Mouse (Mus musculus) thymus, postnatal 36 days (tissue): Measurements from ENCODE around the gene Gm10198.
A peak's percentile ranks its signal among the peaks of the same experiment; 100 is the strongest.

Experiments used
- DNase-seq, 2 experiments: peaks; one replicate each; pipeline ENCODE4 v3.0.0; 2022; ENCODE audit warnings: mixed read lengths in 2 of 2

Gene Gm10198

GRCm38 (mm10) chr13:111592485-111592884 is at the start of gene Gm10198:
TSS of gene Gm10198 (plus strand) at chr13:111592785.
- no peak for DNase-seq

DNA sequence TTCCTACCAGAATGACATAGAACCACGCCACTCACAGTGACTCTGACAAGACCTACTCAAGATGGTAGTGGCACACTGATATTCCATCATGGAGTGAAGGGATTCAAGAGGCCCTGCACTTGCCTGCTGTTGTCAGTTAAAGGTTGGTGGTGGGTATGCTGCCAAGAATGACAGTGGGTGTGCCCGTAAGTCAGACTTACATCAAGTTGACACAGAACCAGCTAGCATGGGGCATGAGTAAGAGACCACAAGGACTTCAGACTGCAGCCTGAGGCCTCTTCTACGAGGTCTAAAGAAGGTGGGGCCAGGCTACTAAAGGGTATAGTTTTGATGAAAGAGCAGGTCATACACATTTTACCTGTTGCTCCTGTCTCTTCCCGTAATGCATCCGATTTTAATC is 47.3 kb upstream of the Gm10198 start:
- no peak for DNase-seq

- DNase-seq = no peak
These were observed 39.8 kb upstream of the Gm10198 start for GRCm38 (mm10) chr13:111552769-111553168.

DNA sequence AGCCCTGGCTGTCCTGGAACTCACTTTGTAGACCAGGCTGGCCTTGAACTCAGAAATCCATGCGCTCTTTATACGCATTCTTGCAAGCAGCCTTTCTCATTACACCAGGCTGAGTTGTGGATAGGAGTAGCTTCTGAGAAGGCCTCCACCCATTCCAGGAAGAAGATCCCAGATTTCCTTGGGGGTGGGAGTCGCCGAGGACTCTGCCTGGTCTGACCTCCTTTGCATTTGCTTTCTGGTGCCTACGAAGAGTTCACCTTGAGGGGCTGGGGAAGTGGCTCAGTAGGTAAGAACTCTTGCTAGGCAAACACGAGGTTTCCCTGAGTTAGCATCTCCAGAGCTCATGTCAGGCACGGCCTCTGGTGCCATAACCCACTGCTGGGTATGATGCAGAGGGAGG is 39.4 kb upstream of the Gm10198 start:
- no peak for DNase-seq

DNA sequence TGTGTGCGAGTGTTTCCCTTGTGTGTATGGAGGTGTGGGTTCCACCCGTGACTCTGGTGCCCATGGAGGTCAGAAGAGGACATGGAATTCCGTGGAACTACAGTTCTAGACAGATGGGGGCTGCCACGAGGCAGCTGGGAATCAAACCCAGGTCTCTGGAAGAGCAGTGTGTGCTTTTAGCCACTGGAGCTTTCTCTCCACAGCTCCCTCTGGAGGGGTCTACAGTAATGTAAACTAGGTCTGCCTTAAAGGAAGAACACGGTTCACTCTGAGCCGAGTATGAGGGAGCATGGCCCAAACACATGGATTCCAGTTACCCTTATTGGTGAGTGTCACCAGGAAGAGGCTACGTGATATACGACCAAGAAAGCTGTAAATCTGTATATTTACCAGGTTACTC is 38.6 kb upstream of the Gm10198 start:
- no peak for DNase-seq

- no peak for DNase-seq
These were observed 37.3 kb upstream of the Gm10198 start for GRCm38 (mm10) chr13:111555333-111555732.

- DNase-seq = no peak
These were observed 36.2 kb upstream of the Gm10198 start for GRCm38 (mm10) chr13:111556375-111556774.

GRCm38 (mm10) chr13:111560152-111560551 is 32.4 kb upstream of the Gm10198 start:
- no peak for DNase-seq

DNA sequence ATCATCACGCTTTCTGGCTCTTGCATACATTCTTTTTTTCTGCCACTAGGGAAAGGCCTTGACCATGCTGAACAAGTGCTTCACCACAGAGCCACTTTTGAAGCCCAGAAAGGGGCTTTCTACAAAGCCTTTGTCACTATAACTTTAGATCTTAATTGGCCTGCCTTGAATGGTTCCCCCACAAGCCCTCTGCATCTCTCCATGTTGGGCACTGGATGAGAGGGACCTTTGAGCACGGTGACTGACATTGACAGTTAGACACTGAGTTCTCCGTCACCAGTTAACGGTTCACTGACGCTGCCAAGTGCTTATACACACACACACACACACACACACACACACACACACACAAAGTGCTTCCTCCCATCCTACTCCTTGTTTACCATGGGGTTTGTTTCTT is 30.0 kb upstream of the Gm10198 start:
- DNase-seq = no peak

GRCm38 (mm10) chr13:111574196-111574595 is 18.4 kb upstream of the Gm10198 start:
- no peak for DNase-seq

- DNase-seq = no peak
These were observed 15.4 kb upstream of the Gm10198 start for GRCm38 (mm10) chr13:111577177-111577576.

GRCm38 (mm10) chr13:111580054-111580453 is 12.5 kb upstream of the Gm10198 start:
- DNase-seq = no peak

DNA sequence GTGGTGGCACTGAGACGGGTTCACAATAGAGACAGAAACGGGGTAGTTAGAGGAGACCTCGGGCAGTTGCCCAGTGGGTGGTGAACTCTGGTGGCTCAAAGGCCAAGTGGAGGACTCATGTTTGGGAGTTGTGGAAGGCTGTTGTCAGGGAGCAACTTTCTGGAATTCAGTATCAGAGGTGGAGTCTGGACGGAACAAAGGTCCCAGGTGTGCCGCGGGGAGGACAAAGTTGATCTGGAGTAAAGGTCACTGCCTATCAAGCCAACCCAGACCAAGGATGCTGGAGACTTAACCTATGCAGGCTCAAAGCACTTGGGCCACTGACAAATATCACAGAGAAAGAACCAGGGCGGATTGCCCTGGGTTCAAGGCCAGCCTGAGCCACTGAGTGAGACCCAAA is 5.5 kb downstream of the Gm10198 start:
- no peak for DNase-seq

- no peak for DNase-seq
These were observed 8.8 kb downstream of the Gm10198 start for GRCm38 (mm10) chr13:111601383-111601782.

GRCm38 (mm10) chr13:111604826-111605225 is 12.2 kb downstream of the Gm10198 start:
- no peak for DNase-seq

GRCm38 (mm10) chr13:111616168-111617125 is 23.9 kb downstream of the Gm10198 start:
- DNase-seq = no peak

GRCm38 (mm10) chr13:111620433-111620832 is 27.8 kb downstream of the Gm10198 start:
- DNase-seq = no peak

DNA sequence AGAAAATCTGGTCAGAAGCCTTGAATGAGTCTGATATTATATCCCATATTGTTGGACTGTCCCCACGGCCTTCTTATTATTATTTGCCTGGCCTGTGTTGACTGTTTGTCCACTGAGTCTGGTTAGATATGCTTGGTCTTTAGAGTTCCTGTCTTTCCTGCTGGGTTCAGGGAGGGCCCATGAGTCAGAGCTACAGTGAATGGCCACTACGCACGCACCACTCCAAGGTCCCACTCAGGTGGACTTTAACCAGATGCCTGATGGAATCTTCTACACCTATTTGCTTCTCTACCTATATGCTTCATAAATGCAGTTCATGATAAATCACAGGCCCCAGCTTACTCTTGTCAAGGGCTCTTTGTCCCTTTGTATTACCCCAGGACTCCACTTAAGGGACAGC is 29.8 kb downstream of the Gm10198 start:
- DNase-seq = no peak

DNA sequence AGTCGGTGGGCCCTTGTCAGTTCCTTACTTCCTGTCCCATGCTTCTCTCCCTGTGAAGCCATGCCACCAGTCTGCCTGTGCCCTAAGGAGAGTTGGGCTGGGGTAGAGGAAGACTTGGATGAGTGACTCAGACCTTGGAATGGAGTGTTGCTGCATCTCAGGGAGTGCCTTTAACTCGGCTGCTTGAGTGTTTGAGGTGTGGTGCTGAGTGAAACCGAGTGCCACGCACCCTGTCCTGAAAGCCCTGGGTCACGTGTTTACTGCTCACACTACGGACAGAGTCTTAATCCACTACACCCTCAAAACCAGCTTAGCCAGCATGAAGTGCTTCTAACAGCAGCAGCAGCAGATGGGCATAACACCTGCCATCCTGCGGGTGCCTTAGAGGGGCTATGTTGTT is 30.5 kb downstream of the Gm10198 start:
- DNase-seq = no peak

DNA sequence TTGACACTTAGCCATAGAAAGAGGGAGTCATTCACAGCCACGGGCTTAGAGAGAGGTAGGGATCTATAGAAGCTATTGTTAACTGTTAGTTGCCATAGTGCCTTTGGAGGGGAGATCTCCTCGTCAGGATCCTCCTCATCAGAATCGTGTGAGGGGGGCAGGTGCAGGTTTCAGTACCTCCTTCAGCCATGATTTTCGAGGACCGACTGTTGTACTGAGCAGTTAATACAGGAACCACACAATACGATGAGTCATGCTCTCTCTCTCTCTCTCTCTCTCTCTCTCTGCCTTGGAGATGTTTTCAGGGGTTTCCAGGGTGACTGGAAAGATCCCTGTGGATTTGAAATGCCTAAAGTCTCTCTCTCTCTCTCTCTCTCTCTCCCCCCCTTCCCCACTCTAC is 31.5 kb downstream of the Gm10198 start:
- DNase-seq = no peak

GRCm38 (mm10) chr13:111634163-111635160 is 41.9 kb downstream of the Gm10198 start:
- peak; percentile 43 to 64 for DNase-seq

- DNase-seq = no peak
These were observed 47.7 kb downstream of the Gm10198 start for GRCm38 (mm10) chr13:111640319-111640718.
